Mouse (Mus musculus): ENCODE results near the gene Rbm25.
"Not testable (repeated sequence)": the region's sequence is repeated elsewhere in the genome, so short reads cannot be mapped to it uniquely, and the experiment has no call there.

The Rbm25 gene

DNA sequence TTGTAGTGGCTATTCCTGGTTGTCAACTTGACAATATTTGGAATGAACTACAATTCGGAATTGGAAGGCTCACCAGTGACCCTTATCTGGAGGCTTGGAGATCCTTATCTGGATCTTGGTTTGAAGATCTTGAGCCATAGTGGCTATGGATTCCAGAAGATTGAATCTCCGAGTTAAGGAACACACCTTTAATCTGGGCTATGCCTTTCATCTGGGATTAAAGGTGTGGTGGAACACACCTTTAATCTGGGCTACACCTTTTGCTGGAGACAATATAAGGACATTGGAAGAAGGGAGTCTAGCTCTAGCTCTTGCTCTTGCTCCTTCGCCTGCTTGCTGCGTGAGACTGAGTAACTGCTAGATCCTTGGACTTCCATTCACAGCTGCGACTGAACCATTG, at the start of gene Rbm25:
Gene Rbm25 (plus strand): TSS at position 301 of the 400 bp plus-strand sequence.
- not testable (repeated sequence) for DNase-seq (ENCODE audit: low spot score)

DNA sequence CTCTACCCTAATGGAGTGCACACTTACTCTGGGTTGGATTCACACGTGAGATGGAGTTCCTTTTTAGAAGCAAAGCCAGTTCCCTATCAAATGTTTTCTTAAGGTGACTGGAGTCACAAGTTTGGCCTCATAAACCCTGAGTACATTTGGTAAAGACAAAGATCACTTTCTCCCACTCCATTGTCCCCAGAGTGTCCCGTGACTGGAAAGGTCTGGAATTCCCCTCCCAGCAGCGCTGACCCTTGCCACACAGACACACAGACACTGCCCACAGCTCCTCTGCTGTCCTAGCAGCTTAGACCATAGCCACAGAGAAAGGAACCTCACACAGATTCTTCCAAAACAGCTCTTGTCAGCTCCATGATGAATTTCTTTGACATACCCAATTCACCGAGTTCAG, 48.9 kb upstream of the Rbm25 start:
- DNase-seq (ENCODE audit: low spot score) = no peak

DNA sequence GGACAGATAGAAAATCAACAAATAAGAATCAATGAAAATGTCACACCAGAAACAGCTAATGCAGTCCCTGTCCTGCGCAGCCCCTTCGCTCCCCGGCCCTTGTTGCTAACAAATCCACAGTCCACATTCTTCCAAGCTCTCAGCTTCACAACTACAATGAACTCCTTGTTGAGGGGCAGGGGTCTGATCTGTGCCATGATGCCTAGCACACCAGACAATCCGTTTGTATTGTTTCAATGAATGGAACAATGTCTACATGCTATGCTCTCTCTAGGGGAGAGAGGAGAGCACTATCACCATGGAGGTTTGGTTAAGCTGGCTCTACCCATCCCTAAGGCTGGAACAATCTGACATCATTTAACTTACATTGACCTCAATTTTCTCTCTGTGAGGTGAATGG, 48.3 kb upstream of the Rbm25 start:
- no peak for DNase-seq (ENCODE audit: low spot score)

DNA sequence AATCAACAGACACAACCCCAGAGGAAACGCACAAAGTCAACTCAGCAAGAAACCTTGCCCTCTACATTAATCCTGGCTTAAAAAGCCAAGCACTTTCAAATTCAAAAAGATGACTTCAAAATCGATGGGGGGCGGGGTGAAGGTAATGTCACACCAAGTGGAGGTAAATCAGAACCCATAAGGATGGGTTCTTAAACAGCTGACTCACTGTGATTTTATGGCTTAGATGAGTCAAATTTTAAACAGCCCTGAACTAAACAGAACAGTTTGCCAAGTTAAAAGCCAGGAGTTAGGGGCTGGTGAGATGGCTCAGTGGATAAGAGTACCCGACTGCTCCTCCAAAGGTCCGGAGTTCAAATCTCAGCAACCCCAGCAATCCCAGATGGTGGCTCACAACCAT, 44.4 kb upstream of the Rbm25 start:
- no peak for DNase-seq (ENCODE audit: low spot score)

DNA sequence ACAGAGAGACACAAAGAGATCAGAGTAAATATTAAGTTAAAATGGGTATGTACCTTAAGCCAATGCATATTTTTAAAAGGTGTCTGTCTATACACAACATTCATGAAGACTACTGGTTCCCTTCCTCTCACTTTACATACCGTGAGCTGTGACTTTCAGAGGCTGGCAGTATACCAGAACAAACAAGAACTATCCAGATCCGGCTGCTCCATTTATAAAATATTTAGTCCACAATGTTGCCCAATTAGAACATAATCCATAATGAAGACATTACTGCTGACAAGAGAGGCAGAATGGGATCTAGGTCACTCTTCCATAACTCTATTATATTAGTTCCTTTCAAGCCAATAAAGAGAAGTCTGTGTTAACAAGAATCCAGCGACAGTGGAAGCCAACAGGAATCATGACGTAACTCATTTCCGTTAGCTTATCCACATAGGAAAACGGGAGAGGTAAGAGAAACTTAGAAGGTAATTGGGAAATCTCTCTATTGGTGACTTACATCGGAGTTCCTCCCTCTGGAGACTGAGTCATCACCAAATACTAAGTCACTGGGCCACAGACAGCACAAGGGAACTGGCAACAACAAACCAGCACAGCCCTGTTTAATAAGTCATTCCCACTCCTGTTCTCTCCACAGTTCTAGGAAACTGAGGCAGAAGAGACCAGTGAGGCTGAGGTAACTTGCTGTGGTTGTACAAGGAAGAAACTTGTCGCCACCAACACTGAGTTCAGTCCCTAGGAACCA, 39.1 kb upstream of the Rbm25 start:
- no peak for DNase-seq (ENCODE audit: low spot score)

DNA sequence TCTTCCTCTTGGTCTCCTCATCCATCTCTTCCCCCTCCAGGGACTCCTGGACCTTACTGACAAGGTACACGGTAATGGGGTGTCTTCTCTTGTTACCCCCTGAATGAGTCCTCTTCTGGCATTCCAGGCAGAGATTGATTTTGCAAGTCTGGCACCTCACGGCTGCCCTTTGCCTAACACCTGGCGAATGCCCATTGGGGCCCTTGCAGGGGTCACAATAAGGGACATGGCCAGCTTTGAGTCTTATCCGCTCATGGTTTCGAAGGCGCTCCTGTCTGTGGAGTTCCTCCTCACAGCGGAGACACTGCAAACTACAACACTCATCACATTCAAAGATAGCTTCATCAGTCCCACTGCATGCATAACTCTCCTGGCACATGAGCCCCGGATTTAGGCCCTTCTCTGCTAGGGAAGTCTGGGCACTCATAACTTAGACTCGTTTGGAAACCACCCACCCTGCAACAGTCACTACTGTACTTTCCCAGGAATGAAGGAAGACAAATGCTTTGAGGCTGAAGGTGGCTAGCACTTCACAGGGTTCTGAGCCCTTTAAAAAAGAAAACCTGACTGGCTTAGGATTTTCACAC, 36.5 kb upstream of the Rbm25 start:
- no peak for DNase-seq (ENCODE audit: low spot score)

DNA sequence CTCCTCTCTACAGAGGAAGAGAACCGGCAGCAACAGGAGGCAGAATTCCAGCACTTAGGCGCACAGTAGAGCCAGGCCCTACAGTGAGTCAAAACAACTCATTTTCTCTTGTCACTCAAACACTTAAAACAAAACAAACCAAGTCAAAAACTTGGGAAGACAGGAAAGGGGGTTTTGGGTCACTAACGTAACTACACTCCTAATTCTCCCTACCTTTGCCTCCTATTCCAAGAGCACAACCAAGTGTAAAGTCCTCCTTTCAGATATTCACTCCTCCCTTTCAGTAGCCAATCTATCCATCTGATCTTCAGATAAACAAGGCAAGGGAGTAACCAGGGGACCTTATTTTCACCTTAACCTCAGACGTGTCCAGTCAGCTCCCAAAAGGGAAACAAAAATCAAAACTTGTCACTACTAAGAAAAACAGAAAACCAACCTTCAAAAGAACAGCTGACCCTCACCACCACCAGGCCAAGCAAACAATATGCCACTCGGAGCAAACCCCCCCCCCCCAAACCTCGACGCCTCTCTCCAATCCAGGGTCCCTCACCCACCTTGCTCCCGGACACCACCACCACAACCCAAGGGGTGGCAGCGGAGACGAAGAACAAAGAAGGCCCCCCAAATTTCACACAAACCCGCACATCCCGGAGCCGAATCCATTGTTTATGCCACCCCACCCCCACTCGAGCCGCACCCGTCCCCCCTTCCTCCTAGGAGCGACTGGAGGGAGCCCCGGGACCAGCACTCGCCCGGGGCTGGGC, 34.7 kb upstream of the Rbm25 start:
- no peak for DNase-seq (ENCODE audit: low spot score)

DNA sequence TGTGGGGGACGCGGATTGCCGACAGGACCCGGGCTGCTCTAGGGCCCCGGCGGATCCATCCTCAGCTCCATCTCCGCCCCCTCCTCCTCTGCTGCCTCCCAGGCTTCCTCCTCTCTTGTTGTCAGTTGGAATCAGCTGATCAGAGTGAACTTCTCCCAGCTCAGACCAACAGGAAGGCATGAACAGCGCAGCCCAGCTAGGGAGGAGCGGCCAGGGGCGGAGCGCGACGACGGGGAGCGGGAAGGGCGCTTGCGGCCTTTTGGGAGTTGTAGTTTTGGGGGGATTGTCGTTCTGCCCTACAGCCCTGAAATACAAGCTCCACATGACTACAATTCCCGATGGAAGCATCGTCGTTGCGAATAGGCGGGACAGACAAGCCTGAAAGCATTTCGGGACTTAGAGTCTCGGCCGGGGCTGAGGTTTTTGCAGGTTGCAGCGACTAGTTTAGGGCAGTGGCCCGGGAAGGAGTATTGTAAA, 34.0 kb upstream of the Rbm25 start, which contains the start of gene Zfyve1:
Gene Zfyve1 (minus strand): TSS at position 198 of the 477 bp plus-strand sequence.
- DNase-seq (ENCODE audit: low spot score) = peak; percentile 92

DNA sequence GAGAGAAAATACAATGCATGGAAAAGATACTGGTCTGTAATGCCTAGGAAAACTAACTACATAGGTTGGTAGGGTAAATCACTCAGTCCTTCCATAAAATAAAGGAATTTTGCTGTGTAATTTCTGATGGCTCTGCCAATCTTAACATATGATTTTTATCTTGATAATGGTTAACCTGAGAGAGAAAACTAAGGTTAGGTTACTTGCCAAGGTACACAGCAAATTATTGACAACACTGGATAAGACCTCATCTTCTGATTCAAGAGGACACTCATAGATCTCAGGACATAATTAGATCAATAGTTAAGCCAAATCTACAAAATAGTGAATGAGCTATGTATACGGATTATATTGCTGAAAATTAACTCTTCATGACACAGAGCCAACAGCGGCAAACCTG, 33.2 kb upstream of the Rbm25 start:
- DNase-seq (ENCODE audit: low spot score) = no peak

DNA sequence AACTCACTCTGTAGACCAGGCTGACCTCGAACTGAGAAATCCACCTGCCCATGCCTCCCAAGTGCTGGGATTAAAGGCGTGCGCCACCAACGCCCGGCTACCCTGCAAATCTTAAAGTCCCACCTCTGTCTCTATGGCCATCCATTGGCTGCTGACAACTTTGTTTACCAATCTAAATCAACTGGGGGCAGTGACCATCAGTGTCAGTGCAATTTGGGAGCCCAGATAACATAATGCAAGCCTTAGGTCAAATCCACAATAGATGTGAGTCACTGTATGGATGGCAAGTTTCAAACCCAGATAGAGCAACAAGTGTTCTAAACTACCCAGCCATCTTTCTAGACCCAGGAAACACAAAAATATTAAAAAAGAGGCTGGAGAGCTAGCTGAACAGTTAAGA, 28.8 kb upstream of the Rbm25 start:
- no peak for DNase-seq (ENCODE audit: low spot score)

DNA sequence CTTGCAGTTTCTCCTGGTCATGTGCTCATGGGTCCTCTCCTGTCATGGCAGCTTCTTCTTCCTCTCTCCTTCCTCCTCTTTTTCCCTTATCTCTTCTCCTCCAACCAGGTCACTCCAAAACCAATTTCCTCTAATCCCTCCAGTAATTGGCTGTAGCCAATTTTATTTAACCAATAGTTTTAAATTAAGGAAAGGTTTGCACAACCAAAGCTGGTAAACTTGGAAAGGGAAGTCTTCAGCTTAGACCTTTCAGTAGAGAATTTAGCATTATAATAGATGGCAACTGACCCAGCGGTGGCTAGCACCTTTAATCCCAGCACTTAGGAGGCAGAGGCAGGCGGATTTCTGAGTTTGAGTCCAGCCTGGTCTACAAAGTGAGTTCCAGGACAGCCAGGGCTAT, 24.6 kb upstream of the Rbm25 start:
- DNase-seq (ENCODE audit: low spot score) = not testable (repeated sequence)

DNA sequence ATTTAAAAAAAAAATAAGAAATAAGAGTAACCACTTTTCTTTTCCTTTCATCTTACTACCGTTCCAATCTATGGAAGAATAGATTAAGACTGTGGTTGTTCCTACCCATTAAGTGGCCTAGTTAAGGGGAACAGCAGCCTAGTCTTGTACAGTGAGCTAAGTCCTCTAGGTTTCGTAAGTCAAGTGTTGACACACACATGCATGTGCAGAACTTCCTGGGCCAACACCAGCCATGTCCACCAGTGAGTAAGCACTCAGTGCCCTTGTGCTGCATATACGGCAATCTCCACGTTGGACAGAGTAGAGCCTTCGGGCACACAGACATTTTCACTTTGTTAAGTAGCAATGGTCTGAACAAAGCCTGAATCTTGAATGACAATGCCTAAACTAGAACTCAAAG, 13.8 kb upstream of the Rbm25 start:
- no peak for DNase-seq (ENCODE audit: low spot score)

DNA sequence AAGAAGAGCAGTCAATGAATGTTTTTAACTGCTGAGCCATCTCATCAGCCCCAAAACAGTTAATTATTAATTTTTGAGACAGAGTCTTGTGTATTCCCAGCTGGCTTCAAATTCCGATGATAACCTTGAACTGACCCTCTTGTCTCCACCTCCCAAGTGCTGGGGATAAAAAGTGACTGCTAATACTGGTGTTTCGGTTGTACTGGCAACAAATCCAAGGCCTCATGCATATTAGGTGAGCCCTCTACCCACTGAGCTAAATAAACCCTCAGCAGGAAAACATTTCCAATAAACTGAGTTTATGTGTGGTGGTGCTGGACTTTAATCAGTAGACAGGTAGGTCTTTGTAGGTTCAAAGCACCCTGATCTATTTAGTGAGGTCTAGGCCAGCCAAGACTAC, 12.1 kb upstream of the Rbm25 start:
- DNase-seq (ENCODE audit: low spot score) = no peak

DNA sequence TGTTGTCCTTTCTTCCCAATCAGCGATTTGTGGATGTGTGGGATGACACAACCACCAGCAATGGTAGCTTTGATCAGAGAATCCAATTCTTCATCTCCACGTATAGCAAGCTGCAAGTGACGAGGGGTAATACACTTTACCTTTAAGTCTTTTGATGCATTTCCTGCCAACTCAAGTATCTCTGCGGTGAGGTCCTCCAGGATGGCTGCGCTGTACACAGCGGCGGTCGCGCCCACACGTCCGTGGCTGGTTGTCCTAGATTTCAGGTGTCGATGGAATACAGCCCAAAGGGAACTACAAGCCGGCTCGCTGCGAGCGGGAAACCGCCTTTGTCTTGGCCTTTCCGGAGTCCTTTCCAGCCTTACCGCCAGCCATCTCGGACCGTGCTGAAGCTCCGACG, 10.3 kb upstream of the Rbm25 start:
- DNase-seq (ENCODE audit: low spot score) = not testable (repeated sequence)

DNA sequence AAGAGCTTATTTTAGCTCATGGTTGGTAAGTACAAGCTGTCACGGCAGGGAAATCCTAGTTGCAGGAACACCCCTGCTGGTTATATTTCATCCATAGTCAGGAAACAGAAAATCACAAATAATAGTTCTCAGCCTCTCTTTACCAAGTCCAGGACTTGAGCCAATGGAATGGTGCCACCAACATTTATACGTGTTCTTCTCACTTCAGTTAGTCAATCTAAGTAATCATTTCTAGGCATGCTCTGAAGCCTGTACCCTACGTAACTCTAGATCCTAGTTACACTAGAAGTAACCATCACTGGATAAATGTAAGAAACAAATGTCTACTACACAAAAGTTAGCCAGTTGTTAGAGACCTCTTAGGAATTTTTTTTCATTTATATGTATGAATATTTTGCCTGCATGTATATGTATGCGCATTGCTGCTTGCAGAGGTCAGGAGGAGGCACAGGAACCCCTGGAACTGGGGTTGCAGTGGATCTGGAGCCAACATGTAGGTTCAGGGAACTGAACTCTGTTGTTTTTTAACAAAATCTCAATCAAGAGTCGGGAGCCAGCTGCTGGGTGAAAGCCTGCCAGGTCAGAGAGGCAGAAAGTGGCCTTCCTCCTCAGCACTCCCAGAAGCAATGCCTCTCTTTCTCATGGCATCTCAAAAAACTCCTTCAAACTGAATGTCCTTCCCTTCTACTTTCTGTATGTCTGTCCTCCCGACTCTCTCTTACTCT, 8.8 kb upstream of the Rbm25 start:
- no peak for DNase-seq (ENCODE audit: low spot score)

DNA sequence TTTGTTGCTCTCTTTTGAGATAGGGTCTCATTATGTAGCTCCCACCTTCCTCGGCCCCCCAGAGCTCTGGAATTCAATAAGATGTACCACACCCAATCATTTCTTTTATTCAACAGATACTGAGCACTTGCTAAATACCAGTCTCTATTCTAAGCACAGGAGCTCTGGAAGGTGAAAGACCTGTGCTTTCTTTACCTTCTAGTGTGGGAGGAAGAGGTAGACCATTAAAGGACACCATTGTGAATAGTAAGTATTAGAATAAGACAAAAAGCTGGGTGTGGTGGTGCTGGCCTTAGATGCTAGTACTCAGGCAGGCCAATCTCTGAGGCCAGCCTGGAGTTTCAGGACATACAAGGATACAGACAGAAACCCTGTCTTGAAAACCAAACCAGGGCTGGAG, 6.7 kb upstream of the Rbm25 start:
- DNase-seq (ENCODE audit: low spot score) = no peak

DNA sequence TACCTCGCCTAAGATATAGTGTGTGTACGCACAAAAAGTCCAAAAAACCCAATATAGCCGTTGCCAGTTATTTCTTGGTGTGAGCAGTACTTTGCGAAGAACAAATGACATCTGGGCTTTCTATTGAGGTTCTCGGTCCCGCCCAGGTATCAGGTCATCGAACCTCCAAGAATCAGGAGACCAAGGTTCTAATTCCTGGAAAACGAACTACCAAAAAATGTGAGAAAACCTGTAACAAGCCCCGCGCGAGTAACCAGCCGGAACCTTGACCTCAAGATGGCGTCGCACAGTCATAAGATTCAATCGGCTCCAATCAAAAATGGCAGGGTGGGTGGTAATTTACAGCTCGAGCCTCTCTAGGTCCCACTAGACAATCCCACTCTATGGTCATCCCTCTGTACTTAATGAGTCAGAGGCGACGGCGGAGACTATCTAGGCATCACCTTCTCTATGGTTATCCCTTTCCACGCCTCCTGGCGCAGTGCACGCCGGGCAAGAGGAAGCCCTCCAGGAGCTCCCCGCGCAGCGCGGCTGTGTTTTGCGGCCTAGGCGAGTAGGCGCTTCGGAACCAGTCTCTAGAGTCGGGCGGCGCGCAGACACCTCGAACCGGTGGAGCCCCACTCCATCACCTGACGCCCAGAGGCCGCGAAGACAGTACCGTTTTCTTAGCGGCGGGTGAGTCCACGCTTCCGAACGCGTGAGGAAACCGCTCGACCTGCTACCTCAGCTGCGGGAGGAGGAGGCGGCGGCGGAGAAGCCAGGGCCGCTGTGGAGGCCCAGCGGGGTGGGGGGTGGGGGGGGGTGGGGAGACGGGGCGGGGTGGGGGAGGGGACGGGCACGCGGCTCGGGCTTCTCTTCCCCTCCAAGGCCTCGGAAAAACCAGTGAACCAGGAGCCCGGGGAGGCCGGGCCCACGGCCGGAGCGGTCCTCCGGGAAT, 975 bp downstream of the Rbm25 start:
- peak; percentile 95 for DNase-seq (ENCODE audit: low spot score)

DNA sequence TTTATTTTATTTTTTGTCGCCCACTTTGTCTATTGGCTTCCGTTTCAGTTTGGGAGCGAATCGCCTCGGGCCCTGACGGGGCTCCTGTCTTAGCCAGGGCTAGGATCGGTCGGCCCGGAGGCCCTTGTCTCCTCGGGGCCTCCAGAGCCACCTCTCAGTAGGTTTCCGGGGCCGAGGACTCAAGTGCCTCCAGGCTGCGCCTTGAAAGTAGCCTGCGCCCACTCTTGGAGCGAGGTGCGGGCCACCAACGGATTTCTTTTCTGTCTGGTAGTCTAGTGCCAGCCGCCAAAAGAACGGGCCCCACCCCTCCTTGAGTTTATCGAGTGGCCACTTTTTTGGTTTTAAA, 1.6 kb downstream of the Rbm25 start:
- DNase-seq (ENCODE audit: low spot score) = peak; percentile 46

DNA sequence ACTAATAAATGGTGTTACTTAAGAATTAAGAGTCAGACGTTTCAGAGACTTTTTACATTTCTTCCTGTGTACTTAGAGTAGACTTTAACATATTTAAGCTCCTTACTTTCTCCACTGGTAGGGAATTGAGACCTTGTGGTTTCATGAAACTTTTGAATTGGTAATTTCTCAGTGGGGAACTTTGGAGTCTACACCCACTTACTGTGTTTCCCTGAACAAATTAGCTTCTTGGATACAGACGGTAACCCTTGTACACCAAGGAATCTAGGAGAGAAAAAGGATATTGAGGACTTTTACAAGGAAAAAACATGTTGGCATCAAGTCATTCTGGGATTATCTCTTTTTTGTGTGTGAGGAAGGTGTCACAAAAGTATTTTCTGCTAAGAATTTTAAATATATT, 2.8 kb downstream of the Rbm25 start:
- no peak for DNase-seq (ENCODE audit: low spot score)

DNA sequence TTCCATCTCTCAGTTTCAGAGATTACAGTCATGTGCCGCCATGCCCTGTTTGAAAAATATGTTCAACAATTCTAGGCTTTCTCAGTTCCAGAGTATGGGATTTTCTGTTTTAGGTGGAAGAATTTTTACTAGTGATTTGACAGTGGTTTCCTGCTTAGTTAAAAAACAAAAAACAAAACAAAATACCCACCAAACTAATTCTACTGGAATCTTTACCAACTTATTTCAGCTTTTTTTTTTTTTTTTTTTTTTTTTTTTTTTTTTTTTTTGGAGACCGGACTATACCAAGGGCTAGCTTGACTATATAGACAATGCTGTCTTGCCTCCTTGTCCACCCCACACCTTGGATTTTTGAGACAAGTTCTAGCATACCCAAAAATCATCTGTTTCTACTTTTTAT, 10.2 kb downstream of the Rbm25 start:
- DNase-seq (ENCODE audit: low spot score) = no peak

DNA sequence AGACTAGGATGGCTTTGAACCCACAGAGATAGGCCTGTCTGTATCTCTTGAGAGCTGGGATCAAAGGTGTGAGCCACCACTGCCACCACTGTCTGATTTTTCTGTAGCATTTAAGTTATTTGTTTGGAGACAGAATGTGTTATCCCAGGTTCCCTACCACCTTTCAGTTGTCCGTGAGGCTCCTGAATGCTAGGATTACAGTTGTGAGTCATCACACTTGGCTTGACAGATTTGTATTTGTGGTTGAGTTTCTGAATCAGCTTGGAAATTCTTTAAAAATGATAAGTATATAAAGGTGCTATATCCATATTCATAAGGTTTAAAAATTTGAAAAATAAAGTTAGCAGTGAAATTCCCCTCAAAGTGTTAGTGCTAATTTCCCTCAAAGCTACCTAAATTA, 12.1 kb downstream of the Rbm25 start:
- DNase-seq (ENCODE audit: low spot score) = no peak

Measured in urinary bladder, postnatal 14 days (tissue).